Mouse (Mus musculus): ENCODE data around the gene Robo3. TPM values are rescaled to one million over a fixed set of nuclear protein-coding genes. Genes with fewer than 3 reads are reported as not detected.

Robo3 gene
- total RNA-seq, 2 experiments from 2014 or later = not detected

- DNase-seq = no peak
Observed at GRCm38 (mm10) chr9:37368081-37368830, 64.8 kb downstream of the Robo3 start.

DNA sequence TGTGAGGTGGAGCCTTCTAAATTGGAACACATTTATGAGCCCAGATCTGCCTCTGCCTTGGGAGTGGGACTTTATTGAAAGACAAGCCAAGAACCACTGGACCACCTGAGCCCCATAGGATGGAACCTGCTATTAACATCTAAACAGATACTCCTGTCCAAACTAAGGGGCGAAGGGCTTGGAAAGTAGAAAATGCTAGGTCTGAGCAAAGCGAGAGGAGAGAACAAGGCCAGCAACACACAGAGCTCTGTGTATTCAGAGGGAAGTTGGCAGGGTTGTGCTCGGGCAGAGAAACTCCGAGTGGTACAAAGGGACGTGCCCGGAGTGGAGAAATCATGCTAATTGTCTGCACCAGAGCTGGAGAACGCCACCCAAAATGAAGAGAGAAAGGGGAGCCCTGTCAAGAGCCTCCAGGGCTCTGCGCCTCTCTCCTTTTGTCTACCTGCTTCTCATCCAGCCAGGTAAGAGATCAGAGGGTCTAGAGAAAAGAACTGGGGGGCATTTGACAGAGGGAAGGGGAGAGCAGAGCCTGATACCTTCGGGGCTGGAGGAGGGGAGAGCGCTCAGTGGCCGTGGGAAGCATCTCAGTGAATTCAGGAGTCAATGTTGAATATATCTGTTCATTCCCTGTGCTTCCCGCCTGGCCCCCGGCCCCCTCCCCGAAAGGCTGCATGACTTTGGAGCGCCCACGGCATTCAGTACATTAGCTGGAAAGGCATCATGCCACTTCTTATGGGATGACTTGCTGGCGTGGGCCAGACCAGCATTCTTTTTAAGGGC is 65.6 kb downstream of the Robo3 start, which contains the start of gene Hepacam:
TSS of gene Hepacam (plus strand) at position 51 of the 780 bp plus-strand sequence.
- DNase-seq = no peak

GRCm38 (mm10) chr9:37365706-37366105 is 67.3 kb downstream of the Robo3 start:
- DNase-seq = no peak

Other genes starting within 250 kb of the Robo3 start
- 1 to 10 TPM; 2.3 to 3.1 TPM for gene Tmem218, start 225.0 kb downstream of the Robo3 start, total RNA-seq (2021)
- gene Slc37a2, start 177.5 kb downstream of the Robo3 start, total RNA-seq (2021) = 1 to 10 TPM in 1 of 2 experiments, under 1 TPM in 1; 0.92 to 1.1 TPM
- gene Ccdc15, start 84.8 kb downstream of the Robo3 start, total RNA-seq (2021) = 1 to 10 TPM; 1.2 to 1.3 TPM
- under 1 TPM; 0.13 to 0.33 TPM for gene Hepacam, start 65.9 kb downstream of the Robo3 start, total RNA-seq (2021)
- gene Robo4, start 31.3 kb downstream of the Robo3 start, total RNA-seq (2021) = 1 to 10 TPM; 7.6 to 9.7 TPM
- 1 to 10 TPM; 3.0 to 6.6 TPM for gene Msantd2, start 56.1 kb upstream of the Robo3 start, total RNA-seq (2021)
- 10 to 100 TPM; 17.0 to 26.7 TPM for gene Esam, start 94.8 kb upstream of the Robo3 start, total RNA-seq (2021)
- 1 to 10 TPM; 1.1 to 2.4 TPM for gene Vsig2, start 106.0 kb upstream of the Robo3 start, total RNA-seq (2021)
- under 1 TPM; 0.72 to 0.79 TPM for gene Nrgn, start 119.7 kb upstream of the Robo3 start, total RNA-seq (2021)
- 1 to 10 TPM; 3.0 to 4.0 TPM for gene Siae, start 122.5 kb upstream of the Robo3 start, total RNA-seq (2021)
- gene Spa17, start 180.5 kb upstream of the Robo3 start, total RNA-seq (2021) = 1 to 10 TPM; 2.0 to 3.4 TPM
- 10 to 100 TPM; 28.7 to 32.5 TPM for gene Tbrg1, start 224.1 kb upstream of the Robo3 start, total RNA-seq (2021)
- not detected for gene Panx3, start 236.0 kb upstream of the Robo3 start, total RNA-seq (2021)